Mouse (Mus musculus) G1E-ER4 (cell line): ENCODE results near the gene Jaml. TPM values are rescaled to one million over a fixed set of nuclear protein-coding genes. Genes with fewer than 3 reads are reported as not detected.

Experiments used
- GATA1 ChIP-seq: IDR thresholded peaks from one replicate; pipeline ENCODE4 v1.8.0; 2012; ENCODE audit warnings: low read length, inconsistent platforms
- polyA plus RNA-seq: library from polyadenylated mRNA; stranded (reverse); fragments of >175 nt; gene quantifications from 2 replicates; pipeline ENCODE4 v1.2.3, GENCODE M21; 2012

Gene Jaml
- polyA plus RNA-seq, 1 experiment, result not detected

GRCm38 (mm10) chr9:45136442-45137169 lies 57.6 kb downstream of the Jaml start:
- TF ChIP-seq GATA1, result no peak

DNA sequence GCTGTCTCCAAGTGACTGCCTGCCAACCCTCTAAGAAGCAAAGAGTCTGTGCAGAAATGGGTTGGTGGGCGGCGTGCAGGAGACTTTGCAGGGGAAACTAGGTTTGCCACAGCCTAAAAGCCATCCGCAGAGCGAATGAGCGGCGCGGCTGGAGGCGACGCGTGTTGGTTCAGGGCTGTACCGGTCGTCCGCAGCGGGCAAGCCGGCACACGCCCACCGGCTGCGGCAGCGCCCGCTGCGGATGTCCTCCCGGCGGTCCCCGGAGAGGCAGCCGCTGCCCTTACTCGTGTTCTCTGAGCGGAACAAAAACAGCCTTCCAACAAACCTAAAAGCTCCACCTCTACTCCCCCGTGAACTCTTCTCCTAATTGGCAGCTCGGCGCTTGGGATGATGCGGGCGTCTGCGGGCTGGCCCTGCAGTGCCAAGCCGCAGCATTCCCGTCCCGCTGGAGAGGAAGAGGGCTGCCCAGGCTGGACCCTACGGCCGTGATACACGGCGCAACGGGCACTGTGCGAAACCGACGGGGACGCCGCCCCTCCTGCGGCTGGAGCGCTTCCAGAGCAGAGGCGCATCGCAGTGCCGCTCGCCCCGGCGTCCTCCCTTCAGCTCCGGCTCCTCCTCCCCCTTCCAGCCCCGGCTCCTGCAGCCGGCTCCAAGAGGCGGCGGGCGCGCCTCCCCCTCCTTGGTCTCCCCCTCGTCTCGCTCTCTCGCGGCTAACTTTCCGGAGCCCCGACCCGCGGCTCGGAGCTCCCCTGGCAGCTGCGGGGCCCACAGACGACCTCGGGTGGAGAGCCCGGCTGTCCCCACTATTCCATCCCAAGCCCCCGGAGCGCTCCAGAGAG lies 59.4 kb downstream of the Jaml start, which contains the start of gene Scn4b:
Scn4b (plus strand) TSS at position 205 of the 842 bp plus-strand sequence.
- TF ChIP-seq GATA1, result no peak

DNA sequence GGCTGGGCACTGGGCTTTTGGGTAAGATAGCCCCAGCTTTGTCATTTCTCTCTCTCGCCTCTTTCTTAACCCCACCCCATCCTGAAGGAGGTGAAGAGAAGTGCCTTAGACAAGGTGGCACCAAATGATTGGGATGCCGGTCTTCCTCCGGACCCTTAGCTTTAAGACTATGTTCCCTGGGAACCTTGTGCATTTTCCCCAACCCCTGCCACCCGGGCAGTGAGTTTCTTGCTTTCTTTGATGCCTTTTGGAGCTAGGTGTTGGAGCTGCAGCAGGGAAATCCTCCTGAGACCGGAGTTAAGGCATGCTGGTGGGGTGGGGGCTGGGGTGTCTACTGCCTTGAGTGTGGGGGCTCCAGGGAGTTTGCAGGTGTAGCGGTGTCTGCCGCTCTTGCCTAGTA lies 60.1 kb downstream of the Jaml start:
- TF ChIP-seq GATA1, result no peak

DNA sequence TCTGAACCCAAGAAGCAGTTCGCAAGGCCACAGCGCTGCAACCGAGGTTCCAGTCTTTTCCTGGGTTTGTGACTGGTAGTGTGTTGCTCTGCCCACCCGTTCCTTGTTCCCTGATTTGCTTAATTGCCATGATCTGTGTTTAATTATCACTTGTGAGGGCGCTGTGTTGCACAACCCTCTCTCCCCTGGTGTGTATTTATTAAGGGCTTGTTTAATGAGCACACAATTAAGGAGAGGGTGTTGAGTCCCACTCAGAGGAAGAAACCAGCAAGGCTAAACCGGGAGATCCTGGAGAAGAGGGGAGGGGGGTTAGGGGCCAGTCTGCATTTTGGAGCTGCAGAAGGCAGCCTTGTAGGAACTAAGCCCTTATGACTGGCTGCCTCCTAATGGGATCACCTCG lies 62.0 kb downstream of the Jaml start:
- TF ChIP-seq GATA1, result no peak

DNA sequence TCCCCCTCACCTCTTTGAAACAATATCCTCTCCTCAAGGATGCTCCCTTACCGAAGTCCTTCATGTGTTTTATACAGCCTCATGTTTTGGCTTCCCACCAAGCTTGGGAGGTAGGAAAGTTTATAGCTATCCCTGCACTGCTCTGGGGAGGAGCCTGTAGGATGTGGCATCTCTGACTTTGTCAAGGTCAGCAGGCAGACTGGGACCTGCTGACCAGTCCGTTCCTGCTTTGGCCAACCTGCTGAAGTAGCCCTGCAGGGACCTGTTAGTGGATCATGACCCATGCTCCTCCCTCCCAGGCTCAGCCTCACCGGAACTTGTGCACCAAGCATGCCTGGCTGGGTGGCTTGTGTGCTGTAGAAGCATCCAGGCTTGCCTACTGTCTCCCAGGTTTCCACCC lies 63.7 kb downstream of the Jaml start:
- no peak for TF ChIP-seq GATA1

DNA sequence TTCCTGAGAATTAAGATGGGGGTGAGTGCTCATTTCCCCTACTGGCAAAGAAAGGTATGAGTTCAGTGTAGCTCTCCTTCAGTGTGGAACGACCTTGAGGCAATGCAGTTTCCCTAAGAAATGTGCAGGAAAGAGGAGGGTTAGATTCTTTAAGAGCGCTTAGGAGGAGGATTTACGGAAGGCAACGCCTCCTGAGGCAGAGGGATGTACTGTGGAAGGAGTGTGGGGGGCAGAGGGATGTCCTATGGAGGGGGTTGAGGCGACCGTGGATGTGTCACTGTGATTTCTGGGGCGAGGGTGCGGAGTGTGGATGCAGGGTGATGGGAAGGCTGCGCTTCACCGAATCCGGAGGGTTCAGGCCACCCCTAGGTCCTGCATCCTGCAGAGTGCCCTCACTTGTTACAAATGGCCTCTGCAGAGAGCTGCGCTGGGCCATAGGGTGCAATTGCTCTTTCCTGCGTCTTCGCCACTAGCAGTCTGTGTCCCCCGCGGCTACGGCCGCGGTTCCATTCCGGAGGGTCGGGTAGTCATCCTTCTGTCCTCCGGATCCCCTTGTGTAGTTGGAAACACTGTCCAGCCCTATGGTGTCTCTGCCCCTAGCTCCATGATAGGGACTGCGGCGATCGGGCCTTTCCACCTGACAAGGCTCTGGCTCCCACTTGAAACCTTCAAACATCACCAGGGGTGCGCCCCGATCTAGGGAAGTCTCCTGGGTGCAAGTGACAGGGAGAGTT lies 66.7 kb downstream of the Jaml start:
- TF ChIP-seq GATA1, result no peak

DNA sequence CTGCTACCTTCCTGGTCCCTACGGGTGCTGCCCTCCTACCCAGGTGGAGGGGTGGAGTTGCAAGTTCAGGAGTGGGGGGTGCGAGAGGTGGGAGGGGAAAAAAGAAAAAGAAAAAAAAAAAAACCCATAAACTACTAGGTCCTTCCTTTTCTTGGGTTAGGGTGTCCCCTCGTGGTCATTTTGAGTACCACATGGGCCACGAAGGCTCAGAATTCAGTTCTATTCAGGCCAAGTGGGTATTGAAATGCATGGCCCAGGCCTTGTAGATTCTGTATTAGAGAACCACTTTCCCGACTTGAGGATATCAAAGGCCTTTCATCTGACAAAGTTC lies 67.2 kb downstream of the Jaml start:
- no peak for TF ChIP-seq GATA1

DNA sequence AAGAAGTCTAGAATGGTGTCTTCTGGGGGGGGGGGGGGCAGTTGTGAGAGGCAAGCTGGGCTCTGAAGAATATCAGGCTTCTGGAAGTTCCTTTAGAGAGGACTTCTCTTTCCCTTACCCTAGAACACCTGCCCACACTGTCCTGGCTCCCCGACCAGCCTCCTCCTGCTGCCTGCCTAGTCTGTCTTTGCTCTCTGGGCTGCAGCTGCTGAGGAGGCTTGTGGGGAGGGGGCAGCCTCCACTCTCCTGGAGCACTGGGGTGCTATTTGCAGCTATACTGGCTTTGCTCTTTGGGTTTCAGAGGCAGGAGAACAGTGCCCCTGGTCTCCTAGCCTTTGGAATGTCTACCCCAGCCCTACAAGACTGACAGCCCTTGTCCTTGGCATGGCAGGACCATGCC lies 72.0 kb downstream of the Jaml start:
- TF ChIP-seq GATA1, result no peak

DNA sequence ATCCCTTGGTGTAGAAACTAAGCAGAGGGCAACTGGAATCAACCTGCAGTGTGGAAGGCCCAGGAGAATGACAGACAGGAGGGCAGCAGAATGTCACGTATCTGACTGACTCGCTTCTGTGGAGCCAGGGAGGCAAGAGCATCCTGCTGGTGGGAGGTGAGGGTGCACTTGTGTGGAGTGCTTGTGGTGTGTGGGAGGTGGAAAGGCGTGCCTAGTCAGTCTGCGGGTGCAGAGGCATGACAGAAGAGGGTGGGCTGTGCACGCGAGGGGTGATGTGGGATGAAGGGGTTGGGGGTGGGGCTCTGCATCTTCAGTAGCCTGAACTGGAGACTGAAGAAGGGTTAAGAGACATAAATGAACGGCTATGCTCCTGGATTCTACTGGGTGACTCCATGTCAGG lies 74.4 kb downstream of the Jaml start:
- no peak for TF ChIP-seq GATA1

Other genes starting within 250 kb of the Jaml start
- 12.4 and 13.1 TPM in 2 replicates for gene Kmt2a, start 197.9 kb upstream of the Jaml start, polyA plus RNA-seq
- gene Atp5l, start 158.4 kb upstream of the Jaml start, polyA plus RNA-seq, result 49.1 and 57.0 TPM in 2 replicates
- gene Ube4a, start 113.6 kb upstream of the Jaml start, polyA plus RNA-seq, result 1.8 and 2.0 TPM in 2 replicates
- gene Cd3g, start 98.8 kb upstream of the Jaml start, polyA plus RNA-seq, result 0.05 and 0.15 TPM in 2 replicates
- gene Cd3d, start 97.4 kb upstream of the Jaml start, polyA plus RNA-seq, result not detected in 2 replicates
- gene Cd3e, start 69.6 kb upstream of the Jaml start, polyA plus RNA-seq, result not detected in 2 replicates
- gene Mpzl2, start 39.4 kb upstream of the Jaml start, polyA plus RNA-seq, result not detected in 2 replicates
- 0.02 and 0.08 TPM in 2 replicates for gene Mpzl3, start 24.0 kb upstream of the Jaml start, polyA plus RNA-seq
- gene Scn2b, start 38.6 kb downstream of the Jaml start, polyA plus RNA-seq, result not detected in 2 replicates
- gene Scn4b, start 59.2 kb downstream of the Jaml start, polyA plus RNA-seq, result not detected in 2 replicates
- gene BC049352, start 102.8 kb downstream of the Jaml start, polyA plus RNA-seq, result not detected in 2 replicates
- not detected in 2 replicates for gene Tmprss4, start 124.9 kb downstream of the Jaml start, polyA plus RNA-seq
- not detected in 2 replicates for gene Il10ra, start 190.0 kb downstream of the Jaml start, polyA plus RNA-seq
- not detected in 2 replicates for gene Tmprss13, start 239.9 kb downstream of the Jaml start, polyA plus RNA-seq